Mouse (Mus musculus) kidney, postnatal 0 days (tissue): ENCODE data around the gene Fcgr1. TPM values are rescaled to one million over a fixed set of nuclear protein-coding genes. Genes with fewer than 3 reads are reported as not detected.
"Not testable (repeated sequence)": the region's sequence is repeated elsewhere in the genome, so short reads cannot be mapped to it uniquely, and the experiment has no call there.

Source experiments
- ATAC-seq: fragments of 200-750 bp; cut with Nextera tagmentation; replicated peaks from 2 replicates; pipeline ENCODE4 v1.8.0; 2017; ENCODE audit warnings: low read depth, moderate number of reproducible peaks, moderate TSS enrichment, moderate library complexity; ENCODE audit not compliant: low FRiP score
- DNase-seq: peaks from one replicate; pipeline ENCODE4 v3.0.0-alpha.2; 2016; ENCODE audit warnings: low spot score
- H3K27ac ChIP-seq: fragments of 300-500 bp; sonication (generic); 2 replicates; pipeline ENCODE4 v1.5.1; 2014; ENCODE audit warnings: mild to moderate bottlenecking
- H3K27me3 ChIP-seq: fragments of 300-500 bp; sonication (generic); 2 replicates; pipeline ENCODE4 v1.6.1; 2014; ENCODE audit warnings: low read length, mixed read lengths; ENCODE audit not compliant: insufficient read depth
- H3K36me3 ChIP-seq: fragments of 300-500 bp; sonication (generic); 2 replicates; pipeline ENCODE4 v1.6.1; 2014; ENCODE audit warnings: low read length, mixed read lengths; ENCODE audit not compliant: insufficient read depth
- H3K4me1 ChIP-seq: fragments of 300-500 bp; sonication (generic); replicated peaks from 2 replicates; pipeline ENCODE4 v1.6.1; 2014; ENCODE audit warnings: antibody characterized with exemption, low read length, mixed read lengths; ENCODE audit not compliant: insufficient read depth
- H3K4me2 ChIP-seq: fragments of 300-500 bp; sonication (generic); 2 replicates; pipeline ENCODE4 v1.6.1; 2014; ENCODE audit warnings: mild to moderate bottlenecking, low read length, moderate library complexity, mixed read lengths
- H3K4me3 ChIP-seq: fragments of 300-500 bp; sonication (generic); replicated peaks from 2 replicates; pipeline ENCODE4 v1.5.1; 2014; ENCODE audit warnings: low read depth, low read length
- H3K9ac ChIP-seq: fragments of 300-500 bp; sonication (generic); 2 replicates; pipeline ENCODE4 v1.6.1; 2014; ENCODE audit warnings: low read depth, low read length
- H3K9me3 ChIP-seq: fragments of 300-500 bp; sonication (generic); replicated peaks from 2 replicates; pipeline ENCODE4 v1.6.1; 2016; ENCODE audit warnings: low read length, inconsistent platforms, mixed read lengths
- CTCF ChIP-seq: IDR thresholded peaks from 2 replicates; pipeline ENCODE4 v1.5.1; 2016; ENCODE audit warnings: antibody characterized with exemption, low read depth, mild to moderate bottlenecking, moderate library complexity
- WGBS: fragments of 180-500 bp; shearing (Covaris S2); extraction: QIAGEN DNeasy Blood & Tissue Kit; methylation state at CpG from one replicate; pipeline ENCODE4 v1.1.7; 2014; 5-methylcytosine and 5-hydroxymethylcytosine counted together
- polyA plus RNA-seq: library from polyadenylated mRNA; unstranded; fragments of >200 nt; fragmentation: Nextera tagmentation; extraction: Ambion mirVana; gene quantifications from 2 replicates; pipeline ENCODE4 v1.2.1, GENCODE M21; 2015

The Fcgr1 gene
- polyA plus RNA-seq, 1 experiment from 2014 or later = 2.0 TPM

DNA sequence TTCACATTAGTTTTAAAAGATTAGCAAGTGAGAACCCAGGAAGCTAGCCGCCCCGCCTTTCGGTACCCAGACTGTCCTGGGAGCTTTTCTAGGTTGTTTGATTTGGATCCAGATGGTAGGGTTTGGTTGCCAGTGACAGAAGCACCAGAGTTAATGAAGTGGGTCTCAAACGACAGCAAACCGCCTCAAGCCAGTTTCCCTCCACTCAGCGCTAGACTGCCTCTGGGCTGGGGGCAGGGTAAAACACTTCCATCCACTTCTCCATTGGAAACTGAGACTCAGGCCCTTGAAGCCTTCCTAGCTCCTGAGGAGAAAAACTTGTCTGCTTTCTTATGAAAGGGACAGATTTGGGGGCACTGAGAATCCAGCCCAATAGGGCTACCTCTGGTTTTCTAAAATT lies 1.1 kb downstream of the Fcgr1 start:
- no peak for DNase-seq
- H3K4me3 ChIP-seq = no peak overlapping the region

DNA sequence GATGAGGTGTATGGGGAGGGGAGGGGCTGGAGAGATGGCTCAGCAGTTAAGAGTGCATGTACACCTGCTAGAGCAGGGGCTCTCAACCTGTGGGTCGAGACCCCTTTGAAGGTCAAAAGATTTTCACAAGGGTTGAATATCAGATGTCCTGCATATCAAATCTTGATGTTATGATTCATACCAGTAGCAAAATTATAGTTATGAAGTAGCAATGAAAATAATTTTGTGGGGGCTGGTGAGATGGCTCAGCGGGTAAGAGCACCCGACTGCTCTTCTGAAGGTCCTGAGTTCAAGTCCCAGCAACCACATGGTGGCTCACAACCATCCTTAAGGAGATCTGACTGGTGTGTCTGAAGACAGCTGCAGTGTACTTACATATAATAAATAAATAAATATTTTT lies 3.0 kb downstream of the Fcgr1 start:
- not testable (repeated sequence) for ATAC-seq, H3K36me3 ChIP-seq, H3K4me1 ChIP-seq, H3K27ac ChIP-seq, DNase-seq, H3K9ac ChIP-seq, H3K27me3 ChIP-seq, H3K9me3 ChIP-seq, H3K4me2 ChIP-seq, H3K4me3 ChIP-seq
- 86% methylated on average over 3 of the region's 3 CpGs for WGBS

More for the DNA sequence above, 1.1 kb downstream of the Fcgr1 start:
- no peaks in the 10 kb centered on the region for H3K27me3 ChIP-seq
- no peaks in the 10 kb centered on the region for H3K36me3 ChIP-seq
- no peak overlapping the region for H3K9ac ChIP-seq
- no peaks in the 10 kb centered on the region for H3K9me3 ChIP-seq
- no peak for TF ChIP-seq CTCF
- no peak overlapping the region for H3K27ac ChIP-seq
- H3K4me1 ChIP-seq = no peaks in the 10 kb centered on the region
- H3K4me2 ChIP-seq = no peak overlapping the region
- 48% methylated on average over 6 of the region's 6 CpGs for WGBS
- no peak for ATAC-seq

DNA sequence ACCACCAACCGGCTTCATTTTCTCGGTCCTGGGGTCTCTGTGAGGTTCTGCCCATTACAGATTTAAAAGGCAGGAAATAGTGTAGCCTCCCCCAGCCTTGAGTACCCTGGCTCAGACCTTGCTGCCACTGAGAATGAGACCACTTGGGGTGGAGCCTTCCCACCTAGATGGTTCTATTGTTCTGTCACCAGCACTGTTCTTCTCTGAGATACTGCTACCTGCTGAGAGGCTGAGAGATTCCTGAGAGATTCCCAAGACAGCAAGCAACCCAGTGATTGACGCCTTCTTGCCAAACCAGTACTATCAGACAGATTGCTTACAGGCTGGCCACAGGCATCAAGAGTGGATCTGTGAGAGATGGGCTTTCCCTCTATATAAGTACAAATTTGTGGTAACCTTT lies 4.6 kb downstream of the Fcgr1 start:
- Histone ChIP-seq H3K4me1 (no peaks in the 10 kb centered on the region), H3K4me2 (no peak overlapping the region), H3K9me3 (no peaks in the 10 kb centered on the region), H3K27me3 (no peaks in the 10 kb centered on the region), H3K27ac (no peak overlapping the region), H3K36me3 (no peaks in the 10 kb centered on the region), H3K9ac (no peak overlapping the region), H3K4me3 (no peak overlapping the region)
- 68% methylated on average over 3 of the region's 3 CpGs for WGBS
- DNase-seq (no peak), ATAC-seq (no peak)
- no peak for TF ChIP-seq CTCF

DNA sequence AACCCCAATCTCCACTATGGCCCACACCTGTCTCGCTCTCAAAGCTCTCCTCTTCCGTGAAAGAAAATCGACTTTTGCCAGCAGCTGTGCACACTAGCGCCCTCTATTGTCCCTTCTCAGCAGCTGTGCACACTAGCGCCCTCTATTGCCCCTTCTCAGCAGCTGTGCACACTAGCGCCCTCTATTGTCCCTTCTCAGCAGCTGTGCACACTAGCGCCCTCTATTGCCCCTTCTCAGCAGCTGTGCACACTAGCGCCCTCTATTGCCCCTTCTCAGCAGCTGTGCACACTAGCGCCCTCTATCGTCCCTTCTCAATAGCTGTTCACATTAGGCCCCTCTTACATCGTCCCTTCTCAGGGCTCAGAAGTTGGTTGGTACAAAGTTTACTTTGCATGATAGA lies 6.4 kb downstream of the Fcgr1 start:
- ATAC-seq, H3K36me3 ChIP-seq, H3K4me1 ChIP-seq, H3K27ac ChIP-seq, H3K4me2 ChIP-seq, H3K4me3 ChIP-seq, H3K9me3 ChIP-seq, H3K9ac ChIP-seq, DNase-seq: not testable (repeated sequence)
- H3K27me3 ChIP-seq = peaks cover 12% of the 10 kb centered on the region; the same call in 1 of the 2 replicates
- 88% methylated on average over 11 of the region's 11 CpGs for WGBS
- peak; percentile 78 for TF ChIP-seq CTCF

DNA sequence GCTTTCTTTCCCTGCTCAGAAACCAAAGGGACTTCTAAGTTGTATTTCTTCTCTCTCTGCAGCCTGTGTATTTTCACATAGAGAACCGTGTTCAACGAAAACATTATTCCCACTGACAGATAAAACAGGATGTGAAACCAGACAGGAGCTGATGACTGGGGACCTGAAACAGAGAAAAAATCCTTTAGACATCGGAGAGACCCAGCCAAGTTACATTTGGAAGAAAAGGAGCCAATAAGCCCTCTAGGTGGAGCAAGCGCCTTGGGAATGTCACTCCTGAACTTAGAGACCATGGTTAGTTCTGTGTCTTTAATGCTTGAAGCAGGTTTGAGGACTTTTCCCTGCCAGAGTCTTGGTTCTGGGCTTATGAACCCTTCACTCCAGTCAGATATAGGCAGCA lies 9.3 kb downstream of the Fcgr1 start:
- H3K27me3 ChIP-seq = peaks cover 12% of the 10 kb centered on the region; the same call in 1 of the 2 replicates
- DNase-seq (peak; percentile 86), ATAC-seq (no peak)
- no peak overlapping the region for H3K4me3 ChIP-seq
- H3K4me1 ChIP-seq = no peaks in the 10 kb centered on the region
- H3K36me3 ChIP-seq = no peaks in the 10 kb centered on the region
- H3K4me2 ChIP-seq = peak overlapping the region; percentile 30; the same call in 1 of the 2 replicates
- TF ChIP-seq CTCF = peak; percentile 84
- H3K9ac ChIP-seq = no peak overlapping the region
- WGBS = 11% methylated on average over 4 of the region's 4 CpGs
- H3K9me3 ChIP-seq = no peaks in the 10 kb centered on the region
- no peak overlapping the region for H3K27ac ChIP-seq

DNA sequence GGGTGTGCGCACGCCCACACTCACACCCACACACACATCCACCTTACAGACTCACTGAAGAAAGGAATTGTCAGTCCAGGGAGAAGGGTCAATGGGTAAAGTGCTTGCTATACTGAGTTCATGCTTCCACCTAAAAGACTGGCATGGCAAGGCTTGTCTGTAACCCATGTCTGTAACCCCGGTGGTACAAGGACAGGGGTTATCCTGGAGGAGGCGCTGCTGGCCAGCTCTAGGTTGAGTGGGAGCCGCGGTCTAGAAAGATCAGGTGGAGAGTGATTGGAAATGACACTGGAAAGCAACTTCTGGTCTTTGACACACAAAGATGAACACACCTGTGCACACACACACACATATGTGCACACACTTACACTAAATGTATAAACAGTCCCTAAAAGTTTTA lies 13.1 kb downstream of the Fcgr1 start:
- no peak overlapping the region for H3K9ac ChIP-seq
- H3K9me3 ChIP-seq = no peaks in the 10 kb centered on the region
- H3K36me3 ChIP-seq = no peaks in the 10 kb centered on the region
- peak; percentile 32; the same call in 1 of the 2 replicates for TF ChIP-seq CTCF
- no peak overlapping the region for H3K4me2 ChIP-seq
- DNase-seq = no peak
- no peak for ATAC-seq
- H3K4me3 ChIP-seq = no peak overlapping the region
- no peaks in the 10 kb centered on the region for H3K4me1 ChIP-seq
- WGBS = 61% methylated on average over 6 of the region's 6 CpGs
- H3K27me3 ChIP-seq = peaks cover 12% of the 10 kb centered on the region; the same call in 1 of the 2 replicates
- no peak overlapping the region for H3K27ac ChIP-seq
